Mouse (Mus musculus) spleen, adult 2 months (tissue): ENCODE data around the gene Gm49322.

Experiments
- CTCF ChIP-seq: fragments of 200-500 bp; IDR thresholded peaks from 2 replicates; pipeline ENCODE4 v1.5.1; 2011; ENCODE audit warnings: mild to moderate bottlenecking, inconsistent platforms; ENCODE audit not compliant: insufficient read depth, insufficient read length, insufficient replicate concordance; ENCODE audit errors: extremely low read depth
- POLR2A ChIP-seq: fragments of 200-500 bp; IDR thresholded peaks from 2 replicates; pipeline ENCODE4 v1.6.1; 2011; ENCODE audit warnings: low read depth, low read length, inconsistent platforms

DNA sequence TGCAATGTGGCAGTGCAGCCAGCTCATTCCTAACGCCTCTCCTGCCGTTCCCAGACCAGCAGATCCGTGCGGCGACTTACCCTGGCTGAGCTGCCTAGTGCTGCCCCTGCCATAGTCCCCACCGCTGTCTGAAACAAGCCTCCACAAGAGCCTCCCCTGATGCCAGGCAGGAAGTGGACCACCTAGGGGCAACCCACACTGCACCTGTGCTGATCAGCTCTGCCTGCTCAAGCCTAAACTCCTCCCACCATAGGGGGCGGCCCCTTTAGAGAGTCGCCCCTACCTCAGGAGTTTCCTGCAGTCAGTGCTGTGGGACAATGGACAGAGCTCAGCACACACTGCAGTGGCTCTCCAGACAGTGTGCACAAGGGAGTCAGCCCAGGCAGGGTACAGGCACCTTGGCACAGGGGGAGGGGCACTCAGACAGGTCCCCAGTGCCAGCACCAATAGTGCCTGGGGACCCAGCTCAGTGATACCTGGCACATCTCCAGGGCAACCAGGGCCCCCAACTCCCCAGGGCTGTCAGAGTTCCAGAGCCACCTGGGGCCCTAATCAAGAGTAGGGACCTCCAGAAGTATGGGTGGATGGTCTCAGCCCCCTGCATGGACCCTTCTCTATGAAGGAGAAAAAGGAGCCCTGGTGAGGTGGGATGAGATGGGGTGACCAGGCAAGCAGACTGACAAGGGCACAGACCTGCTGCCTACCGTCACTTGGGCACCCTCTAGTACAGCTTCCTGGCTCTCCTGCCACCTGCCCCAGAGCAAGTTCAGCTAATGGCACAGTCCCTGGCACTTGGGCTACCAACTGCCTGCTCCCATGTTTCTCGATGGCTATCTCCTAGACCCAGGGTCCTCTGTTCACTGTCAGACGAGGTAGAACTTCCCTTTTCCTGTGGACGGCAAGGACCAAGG is 20.9 kb upstream of the Gm49322 start:
- TF ChIP-seq CTCF (no peak), POLR2A (no peak)
